Mouse (Mus musculus) olfactory bulb, adult 2 months (tissue): ENCODE results near the gene Hnrnpul1.

Experiments
- CTCF ChIP-seq: fragments of 200-500 bp; IDR thresholded peaks from 2 replicates; pipeline ENCODE4 v1.5.1; 2012; ENCODE audit warnings: low read depth, mild to moderate bottlenecking, low read length, moderate library complexity; ENCODE audit not compliant: insufficient read depth
- POLR2A ChIP-seq: fragments of 200-500 bp; IDR thresholded peaks from 2 replicates; pipeline ENCODE4 v1.6.1; 2012; ENCODE audit warnings: mild to moderate bottlenecking, low read depth, low read length, moderate library complexity; ENCODE audit not compliant: insufficient read depth

DNA sequence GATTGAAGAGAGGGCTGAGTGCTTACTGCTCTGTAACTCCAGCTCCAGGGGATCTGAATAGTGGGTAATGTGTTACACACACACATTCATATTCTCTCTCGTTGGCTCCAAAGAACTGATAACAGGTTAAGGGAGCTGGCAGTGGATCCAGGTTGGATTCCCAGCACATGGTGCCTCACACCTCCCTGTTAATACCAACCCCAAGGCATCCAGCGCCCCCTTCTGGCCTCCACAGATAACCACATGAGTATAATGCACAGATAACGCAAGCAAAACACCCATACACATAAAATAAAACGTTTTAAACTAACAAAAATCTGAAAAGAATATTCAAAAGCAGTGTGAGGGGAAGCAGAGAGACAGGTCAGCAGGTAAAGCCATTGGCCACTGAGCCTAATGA is 82.1 kb downstream of the Hnrnpul1 start:
- TF ChIP-seq POLR2A (no peak), CTCF (no peak)
